In genomic region chr9:104725311-104725710, GRCm38 (mm10) we compare ENCODE assay signal across 26 mouse cellular contexts.
DNase-seq lines count a peak whose midpoint lies in the region; ATAC-seq lines count a peak whose summit lies in the region.
"Had no signal": no experiment of that assay in that cellular context is flagged by ENCODE, and none has a peak within 500 bp of the region (broad histone marks: within the 10 kb centered on the region; RNA-seq: fewer than 3 reads in every experiment).

No protein-coding gene starts in this region.

- no peaks in the 10 kb centered on the region for H3K4me1 ChIP-seq in forebrain, embryonic 14.5 days (ENCODE audit: control insufficient read depth, insufficient read depth, low read length)
- H3K4me1 ChIP-seq in forebrain, embryonic 16.5 days (replicated peaks; ENCODE audit: control insufficient read depth, insufficient read depth, low read length), result no peaks in the 10 kb centered on the region
- no peaks in the 10 kb centered on the region for H3K4me1 ChIP-seq in intestine, embryonic 15.5 days (replicated peaks)
- H3K4me1 ChIP-seq: embryonic facial prominence, embryonic 12.5 days; limb, embryonic 12.5 days; neural tube, embryonic 13.5 days; stomach, embryonic 15.5 days had no signal

- H3K4me2 ChIP-seq in forebrain, embryonic 14.5 days (ENCODE audit: low read length), result no peak overlapping the region
- H3K4me2 ChIP-seq in forebrain, embryonic 16.5 days (ENCODE audit: low read length), result no peak overlapping the region
- H3K4me2 ChIP-seq in intestine, embryonic 15.5 days (replicated peaks), result no peak overlapping the region
- H3K4me2 ChIP-seq: embryonic facial prominence, embryonic 12.5 days; hindbrain, embryonic 14.5 days; limb, embryonic 12.5 days; liver, embryonic 11.5 days; neural tube, embryonic 13.5 days; stomach, embryonic 15.5 days had no signal

- H3K9ac ChIP-seq in forebrain, embryonic 14.5 days (ENCODE audit: low read length), result no peak overlapping the region
- no peak overlapping the region for H3K9ac ChIP-seq in forebrain, embryonic 16.5 days (replicated peaks; ENCODE audit: low read depth, low read length)
- H3K9ac ChIP-seq in intestine, embryonic 15.5 days, result no peak overlapping the region
- H3K9ac ChIP-seq: embryonic facial prominence, embryonic 12.5 days; hindbrain, embryonic 14.5 days; limb, embryonic 12.5 days; liver, postnatal 0 days; neural tube, embryonic 13.5 days; stomach, embryonic 15.5 days had no signal

- WGBS in forebrain, embryonic 14.5 days, result 63% methylated on average over 2 of the region's 2 CpGs
- 59% methylated on average over 2 of the region's 2 CpGs for WGBS in forebrain, embryonic 16.5 days
- 83% methylated on average over 2 of the region's 2 CpGs for WGBS in intestine, embryonic 15.5 days

- H3K4me3 ChIP-seq in forebrain, embryonic 14.5 days (ENCODE audit: low read depth, low read length), result no peak overlapping the region
- no peak overlapping the region for H3K4me3 ChIP-seq in forebrain, embryonic 16.5 days (replicated peaks; ENCODE audit: low read length)
- H3K4me3 ChIP-seq in intestine, embryonic 15.5 days (replicated peaks), result no peak overlapping the region
- H3K4me3 ChIP-seq: embryonic facial prominence, embryonic 12.5 days; limb, embryonic 12.5 days; myocyte; neural tube, embryonic 13.5 days; stomach, embryonic 15.5 days had no signal

- DNase-seq in forebrain, embryonic 14.5 days (ENCODE audit: low spot score), result peak; percentile 19
- peak; percentile 75 for DNase-seq in brain, adult 2 months (ENCODE audit: low read depth, low spot score)
- peak; percentile 59 for DNase-seq in cerebellum, adult 9-10 months
- DNase-seq in layer of hippocampus, adult 9-11 months, result peak; percentile 52
- no peak for DNase-seq in B cell, adult 2 months
- DNase-seq: adrenal gland, adult 2 months; heart, postnatal 4 days; kidney, adult 9 months; kidney, postnatal 14 days; liver, postnatal 0 days; right cerebral cortex, postnatal 4 days; thymus, adult 2 months had no signal

- H3K27me3 ChIP-seq in forebrain, embryonic 14.5 days (replicated peaks; ENCODE audit: control insufficient read depth, insufficient read depth, low read length), result no peaks in the 10 kb centered on the region
- H3K27me3 ChIP-seq in forebrain, embryonic 16.5 days (replicated peaks; ENCODE audit: control insufficient read depth, insufficient read depth, low read length), result no peaks in the 10 kb centered on the region
- H3K27me3 ChIP-seq in intestine, embryonic 15.5 days (replicated peaks), result no peaks in the 10 kb centered on the region
- H3K27me3 ChIP-seq: embryonic facial prominence, embryonic 12.5 days; limb, embryonic 12.5 days; neural tube, embryonic 13.5 days; stomach, embryonic 15.5 days had no signal

- H3K27ac ChIP-seq in forebrain, embryonic 14.5 days (ENCODE audit: low read depth, low read length), result no peak overlapping the region
- H3K27ac ChIP-seq in forebrain, embryonic 16.5 days (ENCODE audit: low read length), result no peak overlapping the region
- no peak overlapping the region for H3K27ac ChIP-seq in intestine, embryonic 15.5 days
- H3K27ac ChIP-seq: embryonic facial prominence, embryonic 12.5 days; hindbrain, embryonic 14.5 days; limb, embryonic 12.5 days; macrophage; neural tube, embryonic 13.5 days; stomach, embryonic 15.5 days had no signal

- ATAC-seq in forebrain, embryonic 14.5 days, result no peak
- no peak for ATAC-seq in forebrain, embryonic 16.5 days
- ATAC-seq in intestine, embryonic 15.5 days, result no peak
- ATAC-seq: inflammation-experienced regulatory T-cells, adult 6 months; liver, postnatal 0 days; lung, postnatal 0 days; midbrain, embryonic 16.5 days; Patski had no signal

- H3K9me3 ChIP-seq in forebrain, embryonic 14.5 days (replicated peaks; ENCODE audit: control insufficient read depth, low read length), result peaks cover 5% of the 10 kb centered on the region; the same call in 1 of the 2 replicates
- H3K9me3 ChIP-seq in forebrain, embryonic 16.5 days (ENCODE audit: control insufficient read depth, low read length), result no peaks in the 10 kb centered on the region
- no peaks in the 10 kb centered on the region for H3K9me3 ChIP-seq in intestine, embryonic 15.5 days
- H3K9me3 ChIP-seq: embryonic facial prominence, embryonic 12.5 days; stomach, embryonic 15.5 days had no signal

- no peaks in the 10 kb centered on the region for H3K36me3 ChIP-seq in forebrain, embryonic 14.5 days (ENCODE audit: control insufficient read depth, insufficient read depth, low read length)
- H3K36me3 ChIP-seq in forebrain, embryonic 16.5 days (ENCODE audit: control insufficient read depth, insufficient read depth), result no peaks in the 10 kb centered on the region
- H3K36me3 ChIP-seq in intestine, embryonic 15.5 days, result no peaks in the 10 kb centered on the region
- H3K36me3 ChIP-seq: embryonic facial prominence, embryonic 12.5 days; limb, embryonic 12.5 days; neural tube, embryonic 13.5 days; stomach, embryonic 15.5 days had no signal

Comparison
In these comparisons a context has a peak if more than half of its experiments do, and no peak if none do; other contexts are left out.
1. DNase-seq: peak in forebrain, embryonic 14.5 days (single experiment), brain, adult 2 months (single experiment), cerebellum, adult 9-10 months (single experiment) and layer of hippocampus, adult 9-11 months (single experiment); none in B cell, adult 2 months (0 of 2).